Mouse (Mus musculus): ENCODE data around the gene 1700013H16Rik. TPM values are rescaled to one million over a fixed set of nuclear protein-coding genes. Genes with fewer than 3 reads are reported as not detected.

The 1700013H16Rik gene
- 0.35 TPM for polyA plus RNA-seq (2014; fragmentation: Illumina TruSeq; extraction: RNeasy Lipid Tissue Mini Kit (QIAGEN cat#74804); ENCODE audit: low read depth, low replicate concordance)

GRCm38 (mm10) chrX:53757736-53758135 lies at the start of gene 1700013H16Rik:
TSS of gene 1700013H16Rik (minus strand) at chrX:53757831.

GRCm38 (mm10) chrX:53797519-53797918 lies 39.9 kb upstream of the 1700013H16Rik start, which contains the start of gene Xlr:
TSS of gene Xlr (minus strand) at chrX:53797706.

GRCm38 (mm10) chrX:53776276-53776675 lies 18.6 kb upstream of the 1700013H16Rik start, which contains the start of gene Zfp36l3:
TSS of gene Zfp36l3 (minus strand) at chrX:53776394.

GRCm38 (mm10) chrX:53724596-53724995 lies 33.0 kb downstream of the 1700013H16Rik start, which contains the start of gene 4930502E18Rik:
TSS of gene 4930502E18Rik (plus strand) at chrX:53724826.

Other genes starting within 250 kb of the 1700013H16Rik start
- 29.4 TPM for gene Rtl8c, start 149.8 kb downstream of the 1700013H16Rik start, polyA plus RNA-seq (2014; fragmentation: Illumina TruSeq; extraction: RNeasy Lipid Tissue Mini Kit (QIAGEN cat#74804); ENCODE audit: low read depth, low replicate concordance)
- gene Gm14597, start 148.9 kb downstream of the 1700013H16Rik start, polyA plus RNA-seq (2014; fragmentation: Illumina TruSeq; extraction: RNeasy Lipid Tissue Mini Kit (QIAGEN cat#74804); ENCODE audit: low read depth, low replicate concordance) = not detected
- gene Rtl8a, start 114.1 kb downstream of the 1700013H16Rik start, polyA plus RNA-seq (2014; fragmentation: Illumina TruSeq; extraction: RNeasy Lipid Tissue Mini Kit (QIAGEN cat#74804); ENCODE audit: low read depth, low replicate concordance) = 43.7 TPM
- 55.4 TPM for gene Rtl8b, start 87.4 kb downstream of the 1700013H16Rik start, polyA plus RNA-seq (2014; fragmentation: Illumina TruSeq; extraction: RNeasy Lipid Tissue Mini Kit (QIAGEN cat#74804); ENCODE audit: low read depth, low replicate concordance)
- gene 4930502E18Rik, start 33.0 kb downstream of the 1700013H16Rik start, polyA plus RNA-seq (2014; fragmentation: Illumina TruSeq; extraction: RNeasy Lipid Tissue Mini Kit (QIAGEN cat#74804); ENCODE audit: low read depth, low replicate concordance) = not detected
- not detected for gene Zfp36l3, start 18.6 kb upstream of the 1700013H16Rik start, polyA plus RNA-seq (2014; fragmentation: Illumina TruSeq; extraction: RNeasy Lipid Tissue Mini Kit (QIAGEN cat#74804); ENCODE audit: low read depth, low replicate concordance)
- 1.3 TPM for gene Xlr, start 39.9 kb upstream of the 1700013H16Rik start, polyA plus RNA-seq (2014; fragmentation: Illumina TruSeq; extraction: RNeasy Lipid Tissue Mini Kit (QIAGEN cat#74804); ENCODE audit: low read depth, low replicate concordance)